In the genomic region with DNA sequence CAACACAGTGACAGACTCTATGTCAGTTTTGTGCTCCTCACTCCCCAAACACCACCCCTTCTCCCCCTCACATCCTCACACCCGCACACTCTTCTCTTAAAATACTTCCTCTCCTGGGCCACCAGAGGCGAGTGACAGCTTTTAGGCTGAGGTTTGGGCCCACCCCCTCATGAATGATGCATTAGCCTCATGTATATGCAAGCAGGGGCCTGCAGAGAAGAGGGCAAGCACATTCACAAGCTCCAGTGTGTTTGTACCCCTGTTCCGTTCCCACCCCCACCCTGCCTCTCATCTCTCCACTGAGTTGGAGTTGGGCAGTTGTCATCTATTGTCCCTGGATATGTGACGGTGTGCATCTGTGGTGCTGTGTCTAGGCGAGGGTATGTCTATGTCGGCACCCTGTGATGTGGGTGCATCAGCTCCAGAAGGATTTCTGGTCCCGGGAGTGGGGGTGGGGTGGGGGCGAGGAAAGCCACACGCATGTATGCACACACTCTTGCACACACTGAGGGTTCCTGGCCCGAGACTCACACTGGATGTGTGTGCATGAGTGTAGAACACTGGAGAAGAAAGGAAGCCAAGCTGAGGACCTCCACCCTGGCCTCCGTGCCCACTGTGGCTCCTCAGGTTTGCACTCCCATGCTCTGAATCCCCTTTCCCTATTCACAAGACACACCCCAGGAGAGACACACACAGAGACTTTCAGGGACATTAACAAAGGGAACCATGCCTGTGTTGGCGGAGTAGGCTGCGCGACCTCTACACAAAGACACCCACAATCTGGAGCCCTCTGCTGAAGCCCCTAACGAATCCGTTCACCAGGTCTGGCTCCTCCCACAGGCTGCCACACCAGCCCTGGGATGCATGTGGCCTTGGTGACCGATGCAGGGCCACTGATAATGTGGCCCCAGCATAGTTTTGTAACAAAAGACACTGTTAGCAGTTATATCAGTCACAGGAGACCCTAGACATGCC, we compare ENCODE assay signal across 12 mouse cellular contexts. TPM values are rescaled to one million over a fixed set of nuclear protein-coding genes. Genes with fewer than 3 reads are reported as not detected.
A peak's percentile ranks its signal among the peaks of the same experiment; 100 is the strongest.
DNase-seq lines count a peak whose midpoint lies in the region; ATAC-seq and TF ChIP-seq lines count a peak whose summit lies in the region.
"Had no signal": no experiment of that assay in that cellular context is flagged by ENCODE, and none has a peak within 500 bp of the region (broad histone marks: within the 10 kb centered on the region; RNA-seq: fewer than 3 reads in every experiment).

No protein-coding gene starts in this region.

- WGBS in embryonic facial prominence, embryonic 13.5 days = 9% methylated on average over 17 of the region's 17 CpGs
- WGBS in hindbrain, postnatal 0 days = 2% methylated on average over 17 of the region's 17 CpGs
- 2% methylated on average over 17 of the region's 17 CpGs for WGBS in midbrain, embryonic 16.5 days

- no peak overlapping the region for H3K4me2 ChIP-seq in CH12.LX (ENCODE audit: insufficient read depth, low read depth, poor library complexity, severe bottlenecking)
- H3K4me2 ChIP-seq in embryonic facial prominence, embryonic 13.5 days = peak overlapping the region; percentile 7; the same call in 1 of the 2 replicates
- peak overlapping the region; percentile 84 for H3K4me2 ChIP-seq in hindbrain, postnatal 0 days (ENCODE audit: low read depth, low read length)
- H3K4me2 ChIP-seq in midbrain, embryonic 16.5 days (ENCODE audit: low read length) = peak overlapping the region; percentile 71
- H3K4me2 ChIP-seq: stomach, embryonic 15.5 days had no signal

- H3K36me3 ChIP-seq in CH12.LX (replicated peaks in 1 of 2; ENCODE audit: control insufficient read depth in 1 of 2, insufficient read depth in 1 of 2, low read length in 1 of 2) = no peaks in the 10 kb centered on the region
- no peaks in the 10 kb centered on the region for H3K36me3 ChIP-seq in embryonic facial prominence, embryonic 13.5 days
- H3K36me3 ChIP-seq in hindbrain, postnatal 0 days (ENCODE audit: insufficient read depth, low read length) = peaks cover 6% of the 10 kb centered on the region; the same call in 1 of the 2 replicates
- H3K36me3 ChIP-seq in midbrain, embryonic 16.5 days (ENCODE audit: control insufficient read depth, insufficient read depth, low read length) = peaks cover 14% of the 10 kb centered on the region; the same call in 1 of the 2 replicates
- H3K36me3 ChIP-seq: G1E; stomach, embryonic 15.5 days had no signal

- TF ChIP-seq POLR2A in CH12.LX (IDR thresholded peaks at IDR 0.05; ENCODE audit: low read depth, low read length) = no peak

- H3K4me3 ChIP-seq in CH12.LX (replicated peaks in 1 of 3; ENCODE audit: low read depth in 2 of 3, low read length in 2 of 3, poor library complexity in 1 of 3) = no peak overlapping the region
- H3K4me3 ChIP-seq in embryonic facial prominence, embryonic 13.5 days = peak overlapping the region; percentile 1; the same call in 1 of the 2 replicates
- H3K4me3 ChIP-seq in hindbrain, postnatal 0 days (ENCODE audit: low read length) = peak overlapping the region; percentile 65
- peak overlapping the region; percentile 76 for H3K4me3 ChIP-seq in midbrain, embryonic 16.5 days (ENCODE audit: low read depth, low read length)
- H3K4me3 ChIP-seq: stomach, embryonic 15.5 days had no signal

- no peak overlapping the region for H3K27ac ChIP-seq in CH12.LX (ENCODE audit: insufficient read depth, low read depth)
- no peak overlapping the region for H3K27ac ChIP-seq in embryonic facial prominence, embryonic 13.5 days
- H3K27ac ChIP-seq in hindbrain, postnatal 0 days = peak overlapping the region; percentile 93
- peak overlapping the region; percentile 96 for H3K27ac ChIP-seq in midbrain, embryonic 16.5 days (ENCODE audit: low read length)
- H3K27ac ChIP-seq: stomach, embryonic 15.5 days had no signal

- TF ChIP-seq CTCF in CH12.LX (conservative IDR thresholded peaks at IDR 0.05 in 1 of 2, IDR thresholded peaks at IDR 0.05 in 1 of 2; ENCODE audit: low read depth in 2 of 2, low read length in 2 of 2) = no peak
- peak; percentile 59 for TF ChIP-seq CTCF in hindbrain, postnatal 0 days (IDR thresholded peaks at IDR 0.05; ENCODE audit: low read depth)

- H3K27me3 ChIP-seq in CH12.LX (replicated peaks) = peaks cover 7% of the 10 kb centered on the region
- H3K27me3 ChIP-seq in embryonic facial prominence, embryonic 13.5 days = peaks cover 83% of the 10 kb centered on the region
- H3K27me3 ChIP-seq in hindbrain, postnatal 0 days (ENCODE audit: insufficient read depth, low read length) = no peaks in the 10 kb centered on the region
- no peaks in the 10 kb centered on the region for H3K27me3 ChIP-seq in midbrain, embryonic 16.5 days (ENCODE audit: control insufficient read depth, insufficient read depth, low read depth, low read length)

- DNase-seq in CH12.LX (ENCODE audit: extremely low read depth) = peak; percentile 37
- DNase-seq in hindbrain, postnatal 0 days (ENCODE audit: low spot score) = peak; percentile 88
- DNase-seq in spleen, adult 18-20 months = no peak
- DNase-seq in heart, postnatal 10 days = no peak
- DNase-seq in gastrocnemius, adult 18-20 months (ENCODE audit: low spot score) = no peak
- no peak for DNase-seq in gastrocnemius, postnatal 25 days
- DNase-seq: cerebellum, adult 9-10 months had no signal

- H3K79me2 ChIP-seq in CH12.LX (replicated peaks; ENCODE audit: control insufficient read depth, extremely low read depth, insufficient read depth, poor library complexity, severe bottlenecking) = no peaks in the 10 kb centered on the region

- ATAC-seq in embryonic facial prominence, embryonic 13.5 days (ENCODE audit: insufficient number of reproducible peaks, insufficient read depth, low FRiP score, low TSS enrichment, low read depth) = no peak
- peak; percentile 83 for ATAC-seq in hindbrain, postnatal 0 days
- peak; percentile 80 for ATAC-seq in midbrain, embryonic 16.5 days
- ATAC-seq: lung, postnatal 0 days had no signal

- no peaks in the 10 kb centered on the region for H3K9me3 ChIP-seq in CH12.LX (replicated peaks; ENCODE audit: low read length)
- H3K9me3 ChIP-seq in embryonic facial prominence, embryonic 13.5 days = no peaks in the 10 kb centered on the region
- H3K9me3 ChIP-seq in hindbrain, postnatal 0 days (ENCODE audit: low read length) = no peaks in the 10 kb centered on the region
- H3K9me3 ChIP-seq in midbrain, embryonic 16.5 days (replicated peaks; ENCODE audit: control insufficient read depth, low read length, poor library complexity, severe bottlenecking) = no peaks in the 10 kb centered on the region
- H3K9me3 ChIP-seq: G1E; stomach, embryonic 15.5 days had no signal

- in situ Hi-C loops in CH12.LX (cut with MboI; ENCODE audit: low pct_ligation_motif_present, low pct_unique_long_range_greater_than_20kb, low sequenced_read_pairs) = no loop called here

- dilution Hi-C loops in CH12.LX (cut with MboI; ENCODE audit: extremely low pct_ligation_motif_present, extremely low pct_unique_long_range_greater_than_20kb, low sequenced_read_pairs) = no loop called here

- peaks cover 16 to 54% of the 10 kb centered on the region in 2 experiments for H3K4me1 ChIP-seq in CH12.LX (ENCODE audit: control insufficient read depth in 1 of 2, insufficient read depth in 2 of 2)
- 0 out of 2 replicates have a peak, but pooled peaks cover 6% of the 10 kb centered on the region for H3K4me1 ChIP-seq in embryonic facial prominence, embryonic 13.5 days
- H3K4me1 ChIP-seq in hindbrain, postnatal 0 days (ENCODE audit: insufficient read depth, low read length) = peaks cover 7% of the 10 kb centered on the region; the same call in 1 of the 2 replicates
- H3K4me1 ChIP-seq in midbrain, embryonic 16.5 days (ENCODE audit: control insufficient read depth, insufficient read depth, low read length) = peaks cover 23% of the 10 kb centered on the region

- no peak overlapping the region for H3K9ac ChIP-seq in CH12.LX (ENCODE audit: insufficient read depth, low read depth)
- no peak overlapping the region for H3K9ac ChIP-seq in embryonic facial prominence, embryonic 13.5 days
- H3K9ac ChIP-seq in hindbrain, postnatal 0 days (replicated peaks; ENCODE audit: low read length) = peak overlapping the region; percentile 71
- peak overlapping the region; percentile 87 for H3K9ac ChIP-seq in midbrain, embryonic 16.5 days (ENCODE audit: low read depth, low read length)
- H3K9ac ChIP-seq: stomach, embryonic 15.5 days had no signal

- intact Hi-C loops in heart, postnatal 10 days (cut with DNase I) = no loop called here

- no peak for TF ChIP-seq RAD21 in CH12.LX (IDR thresholded peaks at IDR 0.05; ENCODE audit: low read depth, low read length)

- no peak for TF ChIP-seq EP300 in CH12.LX (IDR thresholded peaks at IDR 0.05; ENCODE audit: low read length)

RNA-seq across cellular contexts. Expression of gene Ncan, which starts 1.7 kb away (rescaled TPM):
- total RNA-seq in CH12.LX (2012; rRNA removed) (2.1 and 2.6 TPM in 2 replicates), CH12.LX (2014; rRNA removed) (3.5 and 3.9 TPM in 2 replicates)
- 5.3 and 6.0 TPM in 2 replicates for polyA plus RNA-seq in CH12.LX (2012; ENCODE audit: insufficient read length, low read depth)
- polyA plus RNA-seq in embryonic facial prominence, embryonic 13.5 days (2015; fragmentation: Nextera tagmentation; extraction: Ambion mirVana) = 1.4 and 2.0 TPM in 2 replicates
- total RNA-seq in hindbrain, postnatal 0 days (2014; rRNA removed) = 429 and 473 TPM in 2 replicates
- polyA plus RNA-seq in hindbrain, postnatal 0 days (2015; fragmentation: Nextera tagmentation; extraction: Ambion mirVana) = 155 and 183 TPM in 2 replicates
- polyA plus RNA-seq in midbrain, embryonic 16.5 days (2015; fragmentation: Nextera tagmentation; extraction: Ambion mirVana) = 169 and 189 TPM in 2 replicates
- under 1 TPM in 1 of 2 experiments, not detected in 1; 0.19 TPM for total RNA-seq in heart, postnatal 10 days (2021)
- not detected for total RNA-seq in gastrocnemius, adult 18-20 months (2021)
- total RNA-seq in gastrocnemius, postnatal 25 days (2021) = under 1 TPM in 1 of 2 experiments, not detected in 1; 0.05 TPM
- polyA plus RNA-seq: G1E had no signal

RNA-seq across cellular contexts. Expression of gene Nr2c2ap, which starts 12.1 kb away (rescaled TPM):
- total RNA-seq in CH12.LX (2012; rRNA removed) (22.7 and 27.4 TPM in 2 replicates), CH12.LX (2014; rRNA removed) (15.6 and 16.4 TPM in 2 replicates)
- polyA plus RNA-seq in CH12.LX (2012; ENCODE audit: insufficient read length, low read depth) = 61.3 and 71.3 TPM in 2 replicates
- 26.7 and 28.4 TPM in 2 replicates for polyA plus RNA-seq in embryonic facial prominence, embryonic 13.5 days (2015; fragmentation: Nextera tagmentation; extraction: Ambion mirVana)
- 6.1 and 9.4 TPM in 2 replicates for total RNA-seq in hindbrain, postnatal 0 days (2014; rRNA removed)
- 48.5 and 50.2 TPM in 2 replicates for polyA plus RNA-seq in hindbrain, postnatal 0 days (2015; fragmentation: Nextera tagmentation; extraction: Ambion mirVana)
- polyA plus RNA-seq in midbrain, embryonic 16.5 days (2015; fragmentation: Nextera tagmentation; extraction: Ambion mirVana) = 35.0 and 38.2 TPM in 2 replicates
- 10 to 100 TPM; 10.9 to 12.8 TPM for total RNA-seq in heart, postnatal 10 days (2021)
- total RNA-seq in gastrocnemius, adult 18-20 months (2021) = 1 to 10 TPM; 4.5 to 4.9 TPM
- 1 to 10 TPM; 3.9 to 4.3 TPM for total RNA-seq in gastrocnemius, postnatal 25 days (2021)

RNA-seq across cellular contexts. Expression of gene Rfxank, which starts 19.9 kb away (rescaled TPM):
- total RNA-seq in CH12.LX (2012; rRNA removed) (13.8 and 17.2 TPM in 2 replicates), CH12.LX (2014; rRNA removed) (10.5 and 13.4 TPM in 2 replicates)
- 9.5 and 12.3 TPM in 2 replicates for polyA plus RNA-seq in CH12.LX (2012; ENCODE audit: insufficient read length, low read depth)
- 26.4 and 27.5 TPM in 2 replicates for polyA plus RNA-seq in embryonic facial prominence, embryonic 13.5 days (2015; fragmentation: Nextera tagmentation; extraction: Ambion mirVana)
- 13.8 and 20.5 TPM in 2 replicates for total RNA-seq in hindbrain, postnatal 0 days (2014; rRNA removed)
- 8.4 and 9.7 TPM in 2 replicates for polyA plus RNA-seq in hindbrain, postnatal 0 days (2015; fragmentation: Nextera tagmentation; extraction: Ambion mirVana)
- 10.7 and 11.8 TPM in 2 replicates for polyA plus RNA-seq in midbrain, embryonic 16.5 days (2015; fragmentation: Nextera tagmentation; extraction: Ambion mirVana)
- total RNA-seq in heart, postnatal 10 days (2021) = 10 to 100 TPM; 20.7 to 22.4 TPM
- 1 to 10 TPM; 7.4 to 9.1 TPM for total RNA-seq in gastrocnemius, adult 18-20 months (2021)
- 1 to 10 TPM; 7.3 to 7.7 TPM for total RNA-seq in gastrocnemius, postnatal 25 days (2021)

RNA-seq across cellular contexts. Expression of gene Borcs8, which starts 20.3 kb away (rescaled TPM):
- total RNA-seq in CH12.LX (2012; rRNA removed) (56.4 and 63.9 TPM in 2 replicates), CH12.LX (2014; rRNA removed) (22.2 and 28.7 TPM in 2 replicates)
- polyA plus RNA-seq in CH12.LX (2012; ENCODE audit: insufficient read length, low read depth) = 44.0 and 45.8 TPM in 2 replicates
- polyA plus RNA-seq in embryonic facial prominence, embryonic 13.5 days (2015; fragmentation: Nextera tagmentation; extraction: Ambion mirVana) = 56.1 and 57.4 TPM in 2 replicates
- 71.4 and 74.0 TPM in 2 replicates for total RNA-seq in hindbrain, postnatal 0 days (2014; rRNA removed)
- polyA plus RNA-seq in hindbrain, postnatal 0 days (2015; fragmentation: Nextera tagmentation; extraction: Ambion mirVana) = 47.5 and 55.0 TPM in 2 replicates
- polyA plus RNA-seq in midbrain, embryonic 16.5 days (2015; fragmentation: Nextera tagmentation; extraction: Ambion mirVana) = 48.7 and 55.5 TPM in 2 replicates
- 10 to 100 TPM; 30.3 TPM for total RNA-seq in heart, postnatal 10 days (2021)
- 10 to 100 TPM; 13.4 to 15.0 TPM for total RNA-seq in gastrocnemius, adult 18-20 months (2021)
- total RNA-seq in gastrocnemius, postnatal 25 days (2021) = 10 to 100 TPM; 14.6 to 16.6 TPM

RNA-seq across cellular contexts. Expression of gene Mef2b, which starts 20.5 kb away (rescaled TPM):
- total RNA-seq in CH12.LX (2012; rRNA removed) (194 and 232 TPM in 2 replicates), CH12.LX (2014; rRNA removed) (60.1 and 61.0 TPM in 2 replicates)
- polyA plus RNA-seq in CH12.LX (2012; ENCODE audit: insufficient read length, low read depth) = 130 and 168 TPM in 2 replicates
- 2.0 and 4.2 TPM in 2 replicates for polyA plus RNA-seq in embryonic facial prominence, embryonic 13.5 days (2015; fragmentation: Nextera tagmentation; extraction: Ambion mirVana)
- 0.40 and 0.52 TPM in 2 replicates for total RNA-seq in hindbrain, postnatal 0 days (2014; rRNA removed)
- 0.90 and 1.1 TPM in 2 replicates for polyA plus RNA-seq in hindbrain, postnatal 0 days (2015; fragmentation: Nextera tagmentation; extraction: Ambion mirVana)
- polyA plus RNA-seq in midbrain, embryonic 16.5 days (2015; fragmentation: Nextera tagmentation; extraction: Ambion mirVana) = 0.51 and 0.73 TPM in 2 replicates
- total RNA-seq in heart, postnatal 10 days (2021) = under 1 TPM; 0.38 to 0.45 TPM
- under 1 TPM; 0.23 to 0.28 TPM for total RNA-seq in gastrocnemius, adult 18-20 months (2021)
- under 1 TPM; 0.21 to 0.23 TPM for total RNA-seq in gastrocnemius, postnatal 25 days (2021)

Comparison
In these comparisons a context has a peak if more than half of its experiments do, and no peak if none do; other contexts are left out.
1. DNase-seq: peak in CH12.LX (single experiment) and hindbrain, postnatal 0 days (single experiment); none in spleen, adult 18-20 months (0 of 2), heart, postnatal 10 days (0 of 2), gastrocnemius, adult 18-20 months (single experiment) and gastrocnemius, postnatal 25 days (single experiment).
2. H3K27ac ChIP-seq: peak in hindbrain, postnatal 0 days (single experiment) and midbrain, embryonic 16.5 days (single experiment); none in CH12.LX (single experiment) and embryonic facial prominence, embryonic 13.5 days (single experiment).
3. H3K4me3 ChIP-seq: peak in embryonic facial prominence, embryonic 13.5 days (single experiment), hindbrain, postnatal 0 days (single experiment) and midbrain, embryonic 16.5 days (single experiment); none in CH12.LX (0 of 3).
4. H3K9ac ChIP-seq: peak in hindbrain, postnatal 0 days (single experiment) and midbrain, embryonic 16.5 days (single experiment); none in CH12.LX (single experiment) and embryonic facial prominence, embryonic 13.5 days (single experiment).
5. RNA of gene Ncan, which starts 1.7 kb away (total RNA-seq): 429 to 473 TPM in hindbrain, postnatal 0 days; 2.1 to 3.9 TPM in CH12.LX, 0.19 TPM in heart, postnatal 10 days, 0.05 TPM in gastrocnemius, postnatal 25 days and not detected in gastrocnemius, adult 18-20 months; every median in the first group is over 10 times any median in the second.